Mouse (Mus musculus) heart, postnatal 14 days (tissue): ENCODE measurements around the gene Foxn3. TPM values are rescaled to one million over a fixed set of nuclear protein-coding genes. Genes with fewer than 3 reads are reported as not detected.

Source experiments
- DNase-seq, 2 experiments: peaks; one replicate each; pipeline ENCODE4 v3.0.0; 2021 to 2022
- intact Hi-C: fragments of 180-260 bp; cut with DNase I; formaldehyde crosslinking; loops from one replicate; pipeline ENCODE4 v1.15.1; 2025
- total RNA-seq, 2 experiments: library from RNA; stranded (reverse); gene quantifications; 2 replicates each; pipeline ENCODE4 v1.2.3; 2021

Foxn3 gene
- total RNA-seq, 2 experiments from 2014 or later, result 126 to 142 TPM

- intact Hi-C loops, result no loop called here
- no peak for DNase-seq
Measured at GRCm38 (mm10) chr12:99474176-99474575, 89.2 kb downstream of the Foxn3 start.

DNA sequence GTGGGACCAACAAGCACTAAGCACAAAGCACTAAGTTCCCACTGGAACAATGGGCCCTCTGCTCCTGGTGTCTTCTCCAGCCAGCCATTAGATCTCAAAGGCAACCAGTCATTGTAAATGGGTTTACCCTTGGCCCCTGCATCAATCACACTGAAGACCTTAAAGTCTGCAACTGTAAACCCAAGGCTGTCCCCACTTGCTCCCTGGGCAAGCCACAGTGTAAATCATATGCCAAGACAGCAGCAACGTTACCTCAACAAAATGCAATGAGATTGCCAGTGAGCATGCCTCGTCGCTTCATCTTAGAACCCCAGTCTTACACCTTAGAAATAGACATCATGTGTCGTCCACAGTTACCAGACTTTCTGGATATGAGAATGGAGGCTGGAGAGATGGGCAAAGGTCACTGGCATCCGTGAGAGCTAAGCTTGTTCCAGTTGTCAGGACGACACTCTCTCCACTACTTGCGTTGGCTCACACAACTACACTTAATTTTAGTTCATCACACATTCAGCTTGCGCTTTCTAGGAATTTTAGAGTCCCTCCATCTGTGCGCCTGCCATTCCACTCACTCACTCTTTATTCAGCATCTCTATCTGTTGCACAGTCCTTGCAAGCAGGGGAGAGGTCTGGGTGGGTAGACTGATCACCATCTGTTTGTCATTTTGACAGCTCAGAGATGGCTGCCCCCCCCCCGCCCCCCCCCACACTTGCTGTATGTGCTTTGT lies 89.8 kb downstream of the Foxn3 start:
- DNase-seq, result no peak

DNA sequence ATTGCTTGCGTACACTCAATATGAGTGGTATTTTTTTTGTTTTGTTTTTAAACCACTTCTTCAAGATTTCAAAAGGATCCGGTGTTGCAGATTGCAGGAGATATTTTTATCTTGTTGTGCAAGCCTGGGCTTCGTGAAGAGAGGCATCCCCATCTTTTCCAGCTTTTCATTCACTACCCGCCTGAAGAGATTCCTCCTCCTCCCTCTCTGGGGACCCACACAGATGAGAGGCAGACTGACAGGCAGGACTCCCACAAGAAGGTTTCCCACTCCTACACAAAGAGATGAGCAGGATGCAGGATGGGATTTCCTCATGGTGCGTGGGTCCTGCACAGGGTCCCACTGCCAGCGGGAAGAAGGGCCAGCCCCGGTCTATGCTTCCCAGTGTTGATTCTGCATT lies 92.0 kb downstream of the Foxn3 start:
- intact Hi-C loops, result no loop called here
- no peak for DNase-seq

More for the DNA sequence above, 89.8 kb downstream of the Foxn3 start:
- intact Hi-C loops, result no loop called here

DNA sequence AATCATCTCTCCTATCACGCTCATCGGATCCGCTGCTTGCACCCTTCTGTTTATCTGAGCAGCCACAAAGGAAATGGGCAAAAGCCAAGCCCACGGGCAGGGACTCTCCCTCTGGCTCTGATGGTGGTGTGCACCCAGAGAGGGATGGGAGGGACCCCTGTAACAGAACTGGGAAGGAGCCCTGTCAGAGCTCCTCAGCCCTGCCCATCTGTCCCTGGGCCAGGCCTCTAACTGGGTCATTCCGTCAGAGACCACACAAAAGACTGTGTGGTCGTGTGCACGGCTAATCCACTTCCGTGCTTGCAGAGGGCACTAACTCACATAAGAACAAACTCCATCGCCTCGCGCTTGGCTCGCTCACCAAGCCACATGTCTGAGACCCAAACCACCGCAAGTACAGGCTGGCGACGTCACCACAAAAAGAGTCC lies 95.5 kb downstream of the Foxn3 start:
- DNase-seq, result peak; percentile 19 to 51
- intact Hi-C loops, result no loop called here

DNA sequence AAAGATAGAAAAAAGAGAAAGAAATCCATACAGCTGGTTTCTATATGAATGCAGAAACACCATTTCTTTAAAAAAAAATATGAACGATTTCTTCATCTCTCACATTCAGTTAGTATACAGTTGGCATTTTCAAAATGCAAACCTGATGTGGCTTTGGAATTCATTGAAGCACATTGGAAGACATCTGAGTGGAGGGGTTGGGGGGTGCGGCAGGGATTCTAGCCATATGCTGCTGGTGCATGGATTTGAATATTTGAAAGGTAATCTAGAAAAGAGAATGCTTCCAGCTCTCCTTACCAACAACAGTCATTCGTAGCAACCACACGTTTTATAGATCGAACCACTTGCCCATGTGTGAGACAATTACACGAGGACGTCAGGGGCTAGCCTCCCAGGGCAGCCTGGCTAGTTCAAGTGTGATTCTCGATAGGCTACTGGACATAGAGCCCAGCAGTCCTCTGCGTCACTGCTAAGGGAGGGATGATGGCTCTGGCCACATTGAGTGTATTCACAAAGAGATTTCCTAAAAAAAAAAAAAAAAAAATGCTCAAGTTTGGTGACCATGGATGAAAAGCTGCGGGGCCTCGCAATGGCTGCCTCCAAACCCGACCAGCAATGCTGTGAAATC lies 96.0 kb downstream of the Foxn3 start:
- intact Hi-C loops, result no loop called here
- DNase-seq, result no peak

DNA sequence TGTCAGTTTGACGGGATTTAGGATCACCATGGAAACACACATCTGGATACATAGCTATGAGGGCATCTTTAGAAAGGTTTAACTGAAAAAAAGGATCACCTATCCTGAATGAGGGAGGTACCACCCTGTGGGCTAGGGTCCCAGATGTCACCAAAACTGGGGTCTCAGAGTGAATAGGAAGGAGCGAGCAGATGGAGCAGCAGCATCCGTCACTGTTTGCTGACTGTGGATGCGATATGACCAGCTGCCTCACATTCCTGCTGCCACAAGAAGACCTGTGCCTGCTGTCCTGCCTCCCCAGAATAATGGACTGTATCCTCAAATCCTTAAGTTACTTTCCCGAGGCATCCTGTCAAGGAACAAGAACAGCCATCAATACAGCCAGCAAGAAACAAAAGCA lies 97.0 kb downstream of the Foxn3 start:
- no peak for DNase-seq
- intact Hi-C loops, result no loop called here

- no peak for DNase-seq
- intact Hi-C loops, result no loop called here
Measured at GRCm38 (mm10) chr12:99464291-99464690, 99.1 kb downstream of the Foxn3 start.

GRCm38 (mm10) chr12:99462846-99463245 lies 100.5 kb downstream of the Foxn3 start:
- no peak for DNase-seq
- intact Hi-C loops, result no loop called here

GRCm38 (mm10) chr12:99462302-99462701 lies 101.1 kb downstream of the Foxn3 start:
- intact Hi-C loops, result no loop called here

GRCm38 (mm10) chr12:99457521-99458205 lies 105.7 kb downstream of the Foxn3 start:
- intact Hi-C loops, result no loop called here
- DNase-seq, result no peak

More at GRCm38 (mm10) chr12:99462302-99462701, 101.1 kb downstream of the Foxn3 start:
- DNase-seq, result no peak

GRCm38 (mm10) chr12:99455580-99455979 lies 107.8 kb downstream of the Foxn3 start:
- intact Hi-C loops, result no loop called here

DNA sequence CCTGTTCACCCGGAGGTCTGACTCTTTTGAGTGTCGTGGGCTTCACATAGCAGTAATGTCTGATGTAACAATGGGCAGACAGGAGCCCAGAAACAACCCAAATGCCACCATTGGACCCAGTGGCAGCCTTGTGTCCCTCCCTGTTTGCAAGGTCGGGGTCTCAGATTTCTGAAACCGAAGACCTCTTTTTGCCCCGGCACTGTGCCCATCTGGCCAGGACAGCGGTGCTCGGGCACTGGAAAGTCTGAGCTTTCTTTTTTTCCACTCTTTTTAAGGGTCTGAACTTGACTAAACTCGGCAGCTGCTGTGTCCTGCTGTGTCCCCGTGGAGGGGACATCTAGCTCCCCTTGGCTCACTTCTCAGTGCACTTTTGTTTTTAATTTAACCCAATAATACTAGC lies 109.0 kb downstream of the Foxn3 start:
- no peak for DNase-seq
- intact Hi-C loops, result no loop called here

More at GRCm38 (mm10) chr12:99455580-99455979, 107.8 kb downstream of the Foxn3 start:
- DNase-seq, result no peak

- no peak for DNase-seq
- intact Hi-C loops, result no loop called here
Measured at GRCm38 (mm10) chr12:99453797-99454196, 109.6 kb downstream of the Foxn3 start.

DNA sequence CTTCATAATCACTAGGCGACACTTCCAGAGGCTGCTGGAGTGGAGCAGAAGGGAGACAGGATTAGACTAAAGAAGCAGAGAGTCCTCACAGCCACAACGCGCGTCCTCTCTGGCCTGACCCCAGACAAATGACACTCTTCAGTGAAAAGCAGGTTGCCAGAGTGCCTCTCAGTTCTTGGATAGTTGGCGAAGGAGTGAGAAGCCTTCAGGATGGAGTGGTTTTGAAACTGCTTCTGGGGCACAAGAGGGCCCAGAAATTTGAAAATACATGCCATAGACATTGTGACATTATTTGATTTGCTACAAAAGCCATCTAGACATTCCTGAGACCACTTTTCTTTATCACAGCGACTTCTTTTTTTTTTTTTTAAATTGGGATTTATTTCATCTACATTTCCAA lies 113.3 kb downstream of the Foxn3 start:
- DNase-seq, result no peak
- intact Hi-C loops, result no loop called here

DNA sequence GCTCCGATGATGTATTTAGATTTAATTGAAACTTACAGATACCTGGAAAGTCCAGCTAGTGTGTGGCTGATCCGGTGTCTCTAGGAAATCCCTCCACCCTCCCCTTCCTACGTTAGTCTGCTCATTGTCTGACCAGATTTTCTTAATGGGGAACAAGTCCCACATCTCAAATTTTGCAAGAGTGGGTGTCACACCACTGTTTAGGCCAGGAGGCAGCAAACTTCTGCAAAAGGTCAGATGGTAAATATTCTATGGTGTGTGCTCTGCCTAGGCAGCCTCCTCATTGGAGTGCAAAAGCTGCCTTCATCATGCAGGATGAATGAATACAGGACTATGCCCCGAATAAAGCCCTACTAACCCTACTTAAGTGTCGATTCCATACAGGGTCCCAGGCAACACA lies 115.6 kb downstream of the Foxn3 start:
- no peak for DNase-seq
- intact Hi-C loops, result no loop called here

DNA sequence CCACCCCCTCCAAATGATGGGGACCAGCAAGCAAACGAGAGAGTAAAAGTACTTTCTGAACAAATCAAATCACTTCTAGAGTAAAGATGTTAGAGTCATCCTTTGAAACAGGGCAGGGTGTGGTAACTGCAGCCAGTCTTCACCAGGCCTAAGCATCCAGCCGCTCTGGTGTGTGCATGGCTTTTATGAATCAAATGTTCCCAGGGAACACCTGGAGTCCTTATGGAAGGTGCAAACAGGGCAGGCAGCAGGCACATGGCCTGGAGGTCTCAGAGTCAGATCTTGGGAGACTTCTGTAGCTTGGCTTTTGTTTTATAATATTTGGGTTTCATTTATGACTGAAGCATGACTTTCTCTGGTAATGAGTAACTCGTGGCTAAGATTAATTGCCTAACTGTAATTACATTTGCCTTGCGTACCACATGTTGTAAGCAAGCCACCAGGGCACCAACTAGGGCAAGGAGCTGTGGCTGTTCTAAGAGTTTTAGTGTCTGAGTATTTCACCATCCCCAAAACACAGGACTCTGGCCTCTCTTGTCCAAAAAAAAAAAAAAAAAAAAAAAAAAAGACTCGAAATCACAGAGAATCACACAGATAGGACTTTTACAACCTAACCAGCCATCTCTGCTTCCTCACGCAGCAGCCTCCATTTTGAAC lies 118.2 kb downstream of the Foxn3 start:
- no peak for DNase-seq
- intact Hi-C loops, result no loop called here

- no peak for DNase-seq
- intact Hi-C loops, result no loop called here
Measured at GRCm38 (mm10) chr12:99442819-99443218, 120.6 kb downstream of the Foxn3 start.

DNA sequence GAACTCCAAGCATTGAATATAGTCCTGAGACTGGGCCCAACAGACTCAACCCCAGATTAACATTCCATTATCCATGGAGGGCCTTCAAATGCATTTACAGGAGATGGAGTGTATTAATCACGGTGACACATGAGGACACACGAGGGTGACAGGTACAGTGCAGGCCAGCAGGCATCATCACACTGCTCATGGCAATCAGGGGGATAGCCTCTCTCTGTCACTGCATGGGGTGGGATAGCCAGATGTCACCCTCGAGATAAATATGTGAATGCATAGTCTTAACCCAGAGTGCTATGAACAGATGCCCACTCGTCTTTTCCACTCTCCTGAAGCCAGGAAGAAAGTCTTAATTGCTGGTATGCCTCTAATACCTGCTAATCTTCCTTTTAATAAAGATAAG lies 122.4 kb downstream of the Foxn3 start:
- intact Hi-C loops, result no loop called here
- DNase-seq, result no peak

DNA sequence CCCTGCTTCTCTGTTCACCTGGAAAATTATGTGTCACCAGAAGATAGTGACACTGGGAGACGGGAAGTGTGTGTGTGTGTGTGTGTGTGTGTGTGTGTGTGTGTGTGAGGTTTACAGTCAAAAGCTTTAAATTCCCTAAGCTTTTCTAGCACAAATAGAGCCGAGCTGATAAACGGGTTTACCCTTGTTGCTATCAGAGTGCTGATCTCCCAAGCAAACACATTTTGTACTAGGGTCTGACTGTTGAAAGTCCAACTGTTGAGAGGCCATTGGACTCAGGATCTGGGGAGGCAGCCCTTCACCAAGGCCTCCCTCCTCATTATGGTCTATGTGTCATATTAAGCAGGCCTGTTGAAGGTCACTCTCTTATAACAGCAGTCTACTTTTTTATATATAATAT lies 123.4 kb downstream of the Foxn3 start:
- intact Hi-C loops, result no loop called here
- DNase-seq, result no peak

- intact Hi-C loops, result no loop called here
- no peak for DNase-seq
Measured at GRCm38 (mm10) chr12:99435189-99435588, 128.2 kb downstream of the Foxn3 start.

DNA sequence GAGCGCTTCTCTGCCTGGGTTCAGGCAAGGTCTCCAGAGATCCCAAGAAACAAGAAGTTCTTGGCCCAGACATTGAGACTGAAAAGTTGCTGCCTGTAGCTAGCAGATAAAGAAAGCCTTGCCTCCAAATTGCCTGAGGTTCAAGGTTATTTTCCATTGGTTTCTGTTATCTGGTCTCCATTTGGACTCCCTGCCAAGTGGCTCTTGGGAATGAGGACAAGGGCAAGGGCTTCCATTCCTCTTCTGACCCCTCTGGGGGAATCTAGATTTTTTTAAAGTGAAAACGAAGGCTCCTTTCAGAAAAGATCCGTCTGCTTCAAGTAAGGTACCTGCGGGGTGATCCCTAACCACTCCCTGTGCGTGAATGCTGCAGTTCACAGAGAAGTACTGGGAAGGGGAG lies 130.0 kb downstream of the Foxn3 start:
- DNase-seq, result peak; percentile 11 to 18
- intact Hi-C loops, result no loop called here
